Mouse (Mus musculus): Measurements from ENCODE around the gene Gm13199.

GRCm38 (mm10) chr2:5889412-5889811 lies 26.7 kb upstream of the Gm13199 start:
- TF ChIP-seq CTCF (conservative IDR thresholded peaks at IDR 0.05; ENCODE audit: insufficient read depth, insufficient read length, low read depth, low read length) (no peak), POLR2A (IDR thresholded peaks at IDR 0.05; ENCODE audit: low read depth, low read length) (no peak)
